Mouse (Mus musculus) adrenal gland, adult (tissue): ENCODE measurements around the gene Mdp1.
A peak's percentile ranks its signal among the peaks of the same experiment; 100 is the strongest.

Source experiments
- DNase-seq, 2 experiments: peaks; one replicate each; pipeline ENCODE4 v3.0.0; 2022 to 2023; ENCODE audit warnings: low spot score in 1 of 2; ENCODE audit not compliant: inconsistent age in 2 of 2

Mdp1 gene

GRCm38 (mm10) chr14:55643060-55643907 is 17.0 kb downstream of the Mdp1 start, which contains the start of gene Tm9sf1:
Tm9sf1 (minus strand) TSS chr14:55643806.
- peak; percentile 92 to 98 for DNase-seq

- no peak for DNase-seq
Measured at GRCm38 (mm10) chr14:55642679-55643059, 17.6 kb downstream of the Mdp1 start.

GRCm38 (mm10) chr14:55641291-55641690 is 19.0 kb downstream of the Mdp1 start:
- DNase-seq: no peak

GRCm38 (mm10) chr14:55640816-55641215 is 19.5 kb downstream of the Mdp1 start:
- DNase-seq: no peak

- DNase-seq: no peak
Measured at GRCm38 (mm10) chr14:55637795-55638194, 22.5 kb downstream of the Mdp1 start, which contains the start of gene Gm49378. Gm49378 (minus strand) TSS chr14:55637895.

GRCm38 (mm10) chr14:55635523-55636007 is 24.7 kb downstream of the Mdp1 start, which contains the start of gene Ipo4:
Ipo4 (minus strand) TSS chr14:55635957.
- DNase-seq: peak; percentile 91 to 96

- no peak for DNase-seq
Measured at GRCm38 (mm10) chr14:55634874-55635522, 25.3 kb downstream of the Mdp1 start.

- DNase-seq: peak in 1 of 2 experiments; percentile 81
Measured at GRCm38 (mm10) chr14:55629312-55629711, 31.0 kb downstream of the Mdp1 start.

GRCm38 (mm10) chr14:55628077-55628827 is 32.1 kb downstream of the Mdp1 start:
- DNase-seq: no peak

GRCm38 (mm10) chr14:55618486-55619195 is 41.7 kb downstream of the Mdp1 start:
- no peak for DNase-seq

GRCm38 (mm10) chr14:55617822-55618221 is 42.5 kb downstream of the Mdp1 start, which contains the start of gene Rec8:
Rec8 (plus strand) TSS chr14:55618037.
- peak; percentile 61 to 69 for DNase-seq

- no peak for DNase-seq
Measured at GRCm38 (mm10) chr14:55616844-55617243, 43.5 kb downstream of the Mdp1 start.

- no peak for DNase-seq
Measured at GRCm38 (mm10) chr14:55615876-55616275, 44.4 kb downstream of the Mdp1 start.

- DNase-seq: no peak
Measured at GRCm38 (mm10) chr14:55614565-55615178, 45.6 kb downstream of the Mdp1 start.

- no peak for DNase-seq
Measured at GRCm38 (mm10) chr14:55613346-55613745, 47.0 kb downstream of the Mdp1 start.

- DNase-seq: no peak
Measured at GRCm38 (mm10) chr14:55608339-55608738, 52.0 kb downstream of the Mdp1 start.
